Mouse (Mus musculus) adrenal gland, adult 8-10 months (tissue): ENCODE results near the gene Poln. TPM values are rescaled to one million over a fixed set of nuclear protein-coding genes. Genes with fewer than 3 reads are reported as not detected.

Experiments used
- DNase-seq: peaks from one replicate; pipeline ENCODE4 v3.0.0; 2022
- total RNA-seq, 4 experiments: library from RNA; stranded (reverse); gene quantifications; 2 replicates each; pipeline ENCODE4 v1.2.4; 2022

The Poln gene
- total RNA-seq, result 1 to 10 TPM; 2.5 to 7.1 (median 5.3) TPM

- DNase-seq, result peak; percentile 98
Measured at GRCm38 (mm10) chr5:34168950-34169891, at the start of gene Poln, which contains the start of gene Haus3. Gene Poln, minus strand, starts transcription at chr5:34169448. Gene Haus3, minus strand, starts transcription at chr5:34169527.

DNA sequence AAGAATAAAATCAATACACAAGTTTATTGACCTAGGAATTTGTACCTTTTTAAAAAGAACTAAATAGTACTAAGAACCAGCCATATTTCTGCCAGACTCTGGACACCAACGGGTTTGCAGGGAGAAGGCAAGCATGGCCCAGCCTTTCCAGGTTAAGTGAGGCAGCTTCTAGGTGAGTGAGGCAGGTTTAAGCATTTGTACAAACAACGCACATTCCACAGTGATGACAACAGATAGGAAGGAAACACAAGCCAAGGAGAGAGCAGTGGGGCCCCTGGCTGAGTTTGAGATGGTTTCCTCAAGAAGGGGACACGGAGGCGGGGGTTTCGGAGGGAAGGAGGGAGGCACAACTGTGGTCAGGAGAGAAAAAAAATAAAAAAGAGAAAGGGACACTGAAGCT, 49.4 kb upstream of the Poln start:
- no peak for DNase-seq

GRCm38 (mm10) chr5:34217756-34218155, 48.5 kb upstream of the Poln start:
- no peak for DNase-seq

- no peak for DNase-seq
Measured at GRCm38 (mm10) chr5:34216025-34216424, 46.8 kb upstream of the Poln start.

GRCm38 (mm10) chr5:34213659-34214058, 44.4 kb upstream of the Poln start:
- DNase-seq, result no peak

DNA sequence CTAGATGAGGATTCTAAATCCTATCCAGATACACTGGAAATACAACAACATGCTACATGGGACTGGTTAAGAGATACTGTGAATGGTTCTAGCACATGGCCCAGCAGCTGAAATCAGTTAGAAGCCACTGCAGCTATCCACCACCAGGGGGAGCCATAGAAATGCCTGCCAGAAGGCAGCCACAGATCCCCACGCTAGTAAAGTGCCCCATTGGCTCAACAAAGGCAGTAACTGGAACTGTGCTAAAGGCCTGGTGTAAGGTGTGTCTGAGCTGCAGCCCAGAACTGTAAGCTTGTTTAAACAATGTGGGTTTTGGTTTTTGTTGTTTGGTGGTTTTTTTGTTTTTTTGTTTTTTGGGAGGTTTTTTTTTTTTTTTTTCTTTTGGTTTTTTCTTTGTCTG, 41.0 kb upstream of the Poln start:
- no peak for DNase-seq

DNA sequence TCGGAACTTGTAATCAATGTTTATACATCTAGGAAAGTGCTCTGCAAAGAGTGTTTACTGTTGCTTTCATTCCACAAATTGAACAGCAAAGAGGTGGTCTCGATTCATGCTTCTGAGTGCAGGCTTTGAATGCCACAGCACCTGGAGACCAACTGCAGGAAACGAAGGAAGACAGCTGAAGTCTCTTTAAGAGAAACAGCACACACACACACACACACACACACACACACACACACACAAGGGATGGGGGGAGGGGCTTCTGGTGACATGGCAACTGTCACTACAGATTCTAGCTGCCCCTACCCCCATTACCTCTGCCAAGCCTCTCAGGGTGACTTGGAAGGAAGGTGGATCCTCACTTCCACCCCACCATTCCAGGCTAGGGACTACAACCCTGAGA, 38.3 kb upstream of the Poln start:
- DNase-seq, result no peak

DNA sequence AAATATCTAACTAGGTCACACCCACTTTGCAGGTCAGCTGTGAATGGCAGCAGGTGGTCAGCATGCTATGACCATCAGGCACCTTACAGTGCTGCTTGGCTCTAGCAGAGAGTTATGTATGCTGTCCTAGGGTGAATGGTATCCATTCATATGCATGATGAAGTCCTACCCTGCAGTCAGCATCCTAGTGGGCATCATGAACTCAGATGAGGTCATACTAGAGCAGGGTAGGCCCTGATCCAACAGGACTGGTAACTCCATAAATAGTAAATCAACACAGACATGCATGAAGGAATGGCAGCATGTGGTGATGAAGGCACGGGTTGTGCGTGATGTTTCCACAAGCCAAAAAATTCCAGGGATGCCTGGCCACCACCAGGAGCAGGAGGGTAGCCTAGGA, 36.5 kb upstream of the Poln start:
- no peak for DNase-seq

GRCm38 (mm10) chr5:34204911-34205310, 35.7 kb upstream of the Poln start:
- no peak for DNase-seq

- DNase-seq, result no peak
Measured at GRCm38 (mm10) chr5:34202006-34202405, 32.8 kb upstream of the Poln start.

DNA sequence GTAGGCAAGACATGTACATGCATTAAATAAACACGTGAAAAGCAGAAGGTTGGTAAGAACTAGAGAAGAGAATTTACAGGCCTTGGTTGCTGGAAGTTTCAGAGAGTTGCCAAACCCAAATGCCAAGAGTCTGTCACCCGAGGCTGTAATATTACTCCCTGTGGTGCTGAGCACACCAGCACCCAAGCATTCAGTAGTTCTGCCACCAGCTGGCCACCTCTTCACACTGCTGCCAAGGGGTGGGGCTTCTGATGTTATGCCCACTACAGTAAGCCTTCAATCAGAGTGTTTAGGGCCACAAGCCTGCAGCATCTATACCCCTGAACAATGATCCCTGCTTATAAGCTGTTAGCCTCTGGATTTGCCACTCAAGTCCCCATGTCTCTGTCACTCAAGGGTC, 32.1 kb upstream of the Poln start:
- no peak for DNase-seq

GRCm38 (mm10) chr5:34198615-34199014, 29.4 kb upstream of the Poln start:
- DNase-seq, result no peak

DNA sequence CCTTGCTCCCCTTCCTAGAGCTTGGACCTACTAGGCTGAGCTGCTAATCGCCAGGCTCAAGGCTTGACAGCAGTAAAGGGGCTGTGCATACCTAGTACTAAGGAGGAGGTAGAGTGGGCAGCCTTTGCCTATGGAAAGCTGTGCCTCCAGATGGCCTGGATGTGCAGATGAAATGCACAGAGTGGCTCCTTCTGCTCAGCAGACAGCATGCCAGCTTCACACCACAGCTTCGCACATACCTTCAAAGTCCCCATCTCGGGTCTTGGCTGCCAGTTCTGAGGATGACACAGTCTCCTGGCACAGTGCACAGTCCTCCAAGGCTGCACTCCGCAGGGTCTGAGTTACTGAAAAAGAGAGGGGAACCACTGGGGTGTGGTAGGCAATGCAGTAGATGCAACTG, 28.0 kb upstream of the Poln start:
- DNase-seq, result no peak

GRCm38 (mm10) chr5:34196423-34196822, 27.2 kb upstream of the Poln start:
- DNase-seq, result no peak

GRCm38 (mm10) chr5:34195786-34196185, 26.5 kb upstream of the Poln start:
- DNase-seq, result no peak

GRCm38 (mm10) chr5:34194975-34195662, 25.9 kb upstream of the Poln start:
- no peak for DNase-seq

GRCm38 (mm10) chr5:34194426-34194825, 25.2 kb upstream of the Poln start:
- no peak for DNase-seq

- DNase-seq, result no peak
Measured at GRCm38 (mm10) chr5:34191843-34192242, 22.6 kb upstream of the Poln start.

DNA sequence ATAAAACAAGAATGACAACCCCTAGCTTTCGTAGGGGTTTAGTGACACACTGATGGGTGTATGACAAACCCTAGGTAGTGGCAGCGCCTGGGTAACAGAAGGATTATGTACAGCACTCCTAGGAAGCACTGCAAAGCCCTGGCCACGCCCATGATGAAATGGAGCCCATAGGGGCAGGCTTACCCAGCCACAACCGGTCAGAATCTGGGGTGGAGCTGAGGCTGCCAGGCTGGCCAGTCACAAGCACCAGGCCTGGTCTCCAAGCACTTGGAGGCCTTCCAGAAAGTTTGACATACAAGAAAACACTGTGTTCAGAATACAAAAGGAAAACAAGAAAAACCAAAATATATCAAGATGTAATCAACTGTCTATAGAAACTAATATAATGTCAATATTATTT, 21.8 kb upstream of the Poln start:
- DNase-seq, result peak; percentile 61

DNA sequence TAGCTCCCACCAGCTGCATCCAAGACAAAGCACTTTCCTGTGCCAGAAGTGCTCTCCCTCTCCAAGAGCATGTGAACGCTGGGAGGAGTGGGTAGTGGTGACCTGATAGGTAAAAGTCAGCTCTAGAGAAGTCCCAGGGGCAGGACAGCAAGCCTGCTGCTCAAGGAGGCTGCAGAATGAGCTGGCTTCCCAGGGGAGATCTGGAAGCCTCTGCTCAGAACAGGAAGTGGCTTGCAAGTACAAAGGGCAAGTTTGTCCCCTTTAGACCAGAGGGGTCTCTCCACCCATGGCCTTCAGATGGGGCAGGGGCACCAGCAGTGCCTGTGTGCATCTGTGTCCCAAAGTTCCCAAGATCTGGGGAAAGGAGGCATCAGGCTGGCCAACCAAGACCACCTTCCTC, 20.3 kb upstream of the Poln start:
- DNase-seq, result no peak

- no peak for DNase-seq
Measured at GRCm38 (mm10) chr5:34188856-34189255, 19.6 kb upstream of the Poln start.

DNA sequence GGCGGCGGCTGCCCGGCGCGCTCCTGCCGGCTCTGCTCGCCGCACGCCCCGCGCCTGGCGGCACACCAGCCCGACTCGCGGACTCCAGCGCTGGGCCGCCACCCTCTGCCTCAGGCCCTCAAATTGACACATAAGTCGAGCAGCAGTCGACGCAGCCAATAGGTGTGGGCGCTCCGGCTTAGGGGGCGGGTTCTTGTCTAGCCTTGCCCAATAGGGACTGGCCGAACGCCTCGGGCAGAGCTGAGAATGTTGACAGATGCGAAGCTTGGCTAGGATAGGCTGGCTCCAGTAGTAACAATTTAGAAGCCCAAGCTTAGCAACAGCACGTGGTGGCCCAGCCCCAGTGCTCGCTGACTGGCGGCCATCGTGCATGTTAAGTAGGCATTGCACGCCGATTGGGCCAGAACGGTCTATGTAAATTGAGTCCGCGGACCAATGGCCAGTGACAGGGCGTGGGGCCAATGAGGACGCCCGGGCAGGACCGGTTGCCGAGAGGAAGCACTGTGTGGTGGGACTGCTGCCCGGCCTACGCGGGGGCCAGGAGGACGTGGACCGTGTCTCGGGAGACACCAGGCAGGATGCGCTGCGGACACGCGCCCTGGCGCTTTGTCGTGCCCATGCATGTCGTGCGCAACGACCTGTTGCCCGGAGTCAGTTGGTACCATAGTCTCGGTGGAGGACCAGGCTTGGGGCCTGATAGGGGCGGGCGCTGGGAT, 18.5 kb upstream of the Poln start, which contains the start of gene Mxd4:
Gene Mxd4, minus strand, starts transcription at position 120 of the 716 bp plus-strand sequence.
- DNase-seq, result peak; percentile 100

GRCm38 (mm10) chr5:34186961-34187391, 17.7 kb upstream of the Poln start:
- DNase-seq, result peak; percentile 43
